Mouse (Mus musculus) liver, embryonic 14.5 days (tissue): ENCODE measurements around the gene Kank3.

Source experiments
- CTCF ChIP-seq: IDR thresholded peaks from 2 replicates; pipeline ENCODE4 v1.5.1; 2016; ENCODE audit warnings: antibody characterized with exemption, low read depth, control low read depth
- EP300 ChIP-seq: IDR thresholded peaks from 2 replicates; pipeline ENCODE4 v1.6.1; 2016; ENCODE audit warnings: antibody characterized with exemption, low read depth

- TF ChIP-seq CTCF: no peak
- no peak for TF ChIP-seq EP300
These were observed 28.3 kb upstream of the Kank3 start for GRCm38 (mm10) chr17:33782067-33782466.
